Mouse (Mus musculus): ENCODE data around the gene Slco2a1. TPM values are rescaled to one million over a fixed set of nuclear protein-coding genes. Genes with fewer than 3 reads are reported as not detected.

Gene Slco2a1
- total and polyA plus RNA-seq, 2 experiments from 2014 or later, result 5.7 to 10.2 TPM

GRCm38 (mm10) chr9:103027150-103027889, 38.8 kb downstream of the Slco2a1 start:
- Histone ChIP-seq H3K4me3 (ENCODE audit: low read depth, low read length) (no peak overlapping the region), H3K4me2 (ENCODE audit: low read depth, low read length) (no peak overlapping the region), H3K9me3 (replicated peaks; ENCODE audit: control insufficient read depth, low read length) (no peaks in the 10 kb centered on the region), H3K36me3 (replicated peaks; ENCODE audit: control insufficient read depth, insufficient read depth, low read length) (no peaks in the 10 kb centered on the region), H3K27ac (ENCODE audit: low read depth) (no peak overlapping the region), H3K4me1 (ENCODE audit: control insufficient read depth, insufficient read depth) (peaks cover 7% of the 10 kb centered on the region; the same call in 1 of the 2 replicates), H3K27me3 (ENCODE audit: control insufficient read depth, insufficient read depth, low read length) (no peaks in the 10 kb centered on the region), H3K9ac (replicated peaks; ENCODE audit: low read depth, low read length) (no peak overlapping the region)
- 76% methylated on average over 11 of the region's 11 CpGs for WGBS
- ATAC-seq (ENCODE audit: insufficient read depth, low read depth) (no peak), DNase-seq (ENCODE audit: low spot score) (no peak)
- no peak for TF ChIP-seq EP300 (IDR thresholded peaks at IDR 0.05; ENCODE audit: low read depth)
- no peak for TF ChIP-seq CTCF (IDR thresholded peaks at IDR 0.05; ENCODE audit: low read depth)

GRCm38 (mm10) chr9:103029012-103029411, 40.5 kb downstream of the Slco2a1 start:
- Histone ChIP-seq H3K9ac (replicated peaks; ENCODE audit: low read depth, low read length) (no peak overlapping the region), H3K9me3 (replicated peaks; ENCODE audit: control insufficient read depth, low read length) (no peaks in the 10 kb centered on the region), H3K36me3 (replicated peaks; ENCODE audit: control insufficient read depth, insufficient read depth, low read length) (no peaks in the 10 kb centered on the region), H3K4me3 (ENCODE audit: low read depth, low read length) (no peak overlapping the region), H3K4me1 (ENCODE audit: control insufficient read depth, insufficient read depth) (peaks cover 11% of the 10 kb centered on the region; the same call in 1 of the 2 replicates), H3K27ac (ENCODE audit: low read depth) (no peak overlapping the region), H3K27me3 (ENCODE audit: control insufficient read depth, insufficient read depth, low read length) (0 out of 2 replicates have a peak, but pooled peaks cover 4% of the 10 kb centered on the region), H3K4me2 (ENCODE audit: low read depth, low read length) (no peak overlapping the region)
- WGBS, result 73% methylated on average over 8 of the region's 8 CpGs
- ATAC-seq (ENCODE audit: insufficient read depth, low read depth) (no peak), DNase-seq (ENCODE audit: low spot score) (no peak)
- no peak for TF ChIP-seq EP300 (IDR thresholded peaks at IDR 0.05; ENCODE audit: low read depth)
- no peak for TF ChIP-seq CTCF (IDR thresholded peaks at IDR 0.05; ENCODE audit: low read depth)

GRCm38 (mm10) chr9:103030041-103030440, 41.5 kb downstream of the Slco2a1 start:
- no peaks in the 10 kb centered on the region for H3K9me3 ChIP-seq (replicated peaks; ENCODE audit: control insufficient read depth, low read length)
- TF ChIP-seq EP300 (IDR thresholded peaks at IDR 0.05; ENCODE audit: low read depth) (no peak), CTCF (IDR thresholded peaks at IDR 0.05; ENCODE audit: low read depth) (no peak)
- 74% methylated on average over 2 of the region's 2 CpGs for WGBS
- no peak overlapping the region for H3K9ac ChIP-seq (replicated peaks; ENCODE audit: low read depth, low read length)
- H3K4me3 ChIP-seq (ENCODE audit: low read depth, low read length), result no peak overlapping the region
- peaks cover 11% of the 10 kb centered on the region; the same call in 1 of the 2 replicates for H3K4me1 ChIP-seq (ENCODE audit: control insufficient read depth, insufficient read depth)
- no peak overlapping the region for H3K4me2 ChIP-seq (ENCODE audit: low read depth, low read length)
- no peaks in the 10 kb centered on the region for H3K36me3 ChIP-seq (replicated peaks; ENCODE audit: control insufficient read depth, insufficient read depth, low read length)
- ATAC-seq (ENCODE audit: insufficient read depth, low read depth) (no peak), DNase-seq (ENCODE audit: low spot score) (no peak)
- H3K27ac ChIP-seq (ENCODE audit: low read depth), result no peak overlapping the region
- 0 out of 2 replicates have a peak, but pooled peaks cover 4% of the 10 kb centered on the region for H3K27me3 ChIP-seq (ENCODE audit: control insufficient read depth, insufficient read depth, low read length)

- no peak for DNase-seq (ENCODE audit: low spot score)
- H3K27me3 ChIP-seq (ENCODE audit: control insufficient read depth, insufficient read depth, low read length), result 0 out of 2 replicates have a peak, but pooled peaks cover 4% of the 10 kb centered on the region
- no peaks in the 10 kb centered on the region for H3K9me3 ChIP-seq (replicated peaks; ENCODE audit: control insufficient read depth, low read length)
- H3K27ac ChIP-seq (ENCODE audit: low read depth), result no peak overlapping the region
- ATAC-seq (ENCODE audit: insufficient read depth, low read depth), result no peak
- 51% methylated on average over 5 of the region's 5 CpGs for WGBS
- no peaks in the 10 kb centered on the region for H3K36me3 ChIP-seq (replicated peaks; ENCODE audit: control insufficient read depth, insufficient read depth, low read length)
- no peak overlapping the region for H3K4me2 ChIP-seq (ENCODE audit: low read depth, low read length)
- peaks cover 11% of the 10 kb centered on the region; the same call in 1 of the 2 replicates for H3K4me1 ChIP-seq (ENCODE audit: control insufficient read depth, insufficient read depth)
- H3K4me3 ChIP-seq (ENCODE audit: low read depth, low read length), result no peak overlapping the region
- TF ChIP-seq EP300 (IDR thresholded peaks at IDR 0.05; ENCODE audit: low read depth) (no peak), CTCF (IDR thresholded peaks at IDR 0.05; ENCODE audit: low read depth) (no peak)
- H3K9ac ChIP-seq (replicated peaks; ENCODE audit: low read depth, low read length), result no peak overlapping the region
Measured at GRCm38 (mm10) chr9:103031211-103031610, 42.7 kb downstream of the Slco2a1 start.

GRCm38 (mm10) chr9:103032193-103032592, 43.7 kb downstream of the Slco2a1 start:
- no peaks in the 10 kb centered on the region for H3K9me3 ChIP-seq (replicated peaks; ENCODE audit: control insufficient read depth, low read length)
- no peak overlapping the region for H3K27ac ChIP-seq (ENCODE audit: low read depth)
- H3K4me1 ChIP-seq (ENCODE audit: control insufficient read depth, insufficient read depth), result peaks cover 11% of the 10 kb centered on the region; the same call in 1 of the 2 replicates
- TF ChIP-seq EP300 (IDR thresholded peaks at IDR 0.05; ENCODE audit: low read depth) (no peak), CTCF (IDR thresholded peaks at IDR 0.05; ENCODE audit: low read depth) (no peak)
- 0 out of 2 replicates have a peak, but pooled peaks cover 9% of the 10 kb centered on the region for H3K27me3 ChIP-seq (ENCODE audit: control insufficient read depth, insufficient read depth, low read length)
- H3K36me3 ChIP-seq (replicated peaks; ENCODE audit: control insufficient read depth, insufficient read depth, low read length), result no peaks in the 10 kb centered on the region
- no peak; the same call in 1 of the 2 replicates for ATAC-seq (ENCODE audit: insufficient read depth, low read depth)
- peak; percentile 59 for DNase-seq (ENCODE audit: low spot score)
- no peak overlapping the region for H3K4me3 ChIP-seq (ENCODE audit: low read depth, low read length)
- H3K9ac ChIP-seq (replicated peaks; ENCODE audit: low read depth, low read length), result no peak overlapping the region
- WGBS, result 22% methylated on average over 8 of the region's 8 CpGs
- H3K4me2 ChIP-seq (ENCODE audit: low read depth, low read length), result no peak overlapping the region

Data from heart, postnatal 0 days (tissue).